Mouse (Mus musculus): ENCODE measurements around the gene Lrrc41. TPM values are rescaled to one million over a fixed set of nuclear protein-coding genes. Genes with fewer than 3 reads are reported as not detected.

Gene Lrrc41
- polyA plus RNA-seq, 1 experiment from 2014 or later = 76.2 TPM

GRCm38 (mm10) chr4:116100959-116101358 lies 25.9 kb downstream of the Lrrc41 start:
- DNase-seq (ENCODE audit: low spot score) = no peak
- peaks cover 100% of the 10 kb centered on the region for H3K36me3 ChIP-seq (replicated peaks)
- no peak overlapping the region for H3K27ac ChIP-seq (replicated peaks)
- no peaks in the 10 kb centered on the region for H3K4me1 ChIP-seq
- no peaks in the 10 kb centered on the region for H3K9me3 ChIP-seq
- WGBS = 90% methylated on average over 7 of the region's 7 CpGs
- H3K4me3 ChIP-seq = no peak overlapping the region
- no peaks in the 10 kb centered on the region for H3K27me3 ChIP-seq (replicated peaks; ENCODE audit: low read depth, poor library complexity, severe bottlenecking)

GRCm38 (mm10) chr4:116105278-116105677 lies 30.2 kb downstream of the Lrrc41 start:
- 96% methylated on average over 5 of the region's 5 CpGs for WGBS
- Histone ChIP-seq H3K36me3 (replicated peaks) (peaks cover 95% of the 10 kb centered on the region), H3K4me1 (no peaks in the 10 kb centered on the region), H3K4me3 (no peak overlapping the region), H3K27me3 (replicated peaks; ENCODE audit: low read depth, poor library complexity, severe bottlenecking) (no peaks in the 10 kb centered on the region), H3K27ac (replicated peaks) (no peak overlapping the region), H3K9me3 (no peaks in the 10 kb centered on the region)
- DNase-seq (ENCODE audit: low spot score) = no peak

- H3K27ac ChIP-seq (replicated peaks) = no peak overlapping the region
- DNase-seq (ENCODE audit: low spot score) = no peak
- WGBS = 95% methylated on average over 6 of the region's 6 CpGs
- no peak overlapping the region for H3K4me3 ChIP-seq
- H3K4me1 ChIP-seq = no peaks in the 10 kb centered on the region
- H3K36me3 ChIP-seq (replicated peaks) = peaks cover 91% of the 10 kb centered on the region
- no peaks in the 10 kb centered on the region for H3K27me3 ChIP-seq (replicated peaks; ENCODE audit: low read depth, poor library complexity, severe bottlenecking)
- no peaks in the 10 kb centered on the region for H3K9me3 ChIP-seq
Measured at GRCm38 (mm10) chr4:116110695-116111094, 35.6 kb downstream of the Lrrc41 start.

- no peak overlapping the region for H3K27ac ChIP-seq (replicated peaks)
- no peak overlapping the region for H3K4me3 ChIP-seq
- no peak for DNase-seq (ENCODE audit: low spot score)
- 84% methylated on average over 2 of the region's 2 CpGs for WGBS
- no peaks in the 10 kb centered on the region for H3K27me3 ChIP-seq (replicated peaks; ENCODE audit: low read depth, poor library complexity, severe bottlenecking)
- peaks cover 94% of the 10 kb centered on the region for H3K36me3 ChIP-seq (replicated peaks)
- no peaks in the 10 kb centered on the region for H3K9me3 ChIP-seq
- H3K4me1 ChIP-seq = no peaks in the 10 kb centered on the region
Measured at GRCm38 (mm10) chr4:116111486-116111885, 36.4 kb downstream of the Lrrc41 start.

GRCm38 (mm10) chr4:116122762-116123161 lies 47.7 kb downstream of the Lrrc41 start:
- H3K4me1 ChIP-seq = peaks cover 27% of the 10 kb centered on the region
- H3K27ac ChIP-seq (replicated peaks) = peak overlapping the region; percentile 82
- no peak for DNase-seq (ENCODE audit: low spot score)
- H3K27me3 ChIP-seq (replicated peaks; ENCODE audit: low read depth, poor library complexity, severe bottlenecking) = no peaks in the 10 kb centered on the region
- H3K4me3 ChIP-seq = peak overlapping the region; percentile 80
- 1% methylated on average over 1 of the region's 1 CpGs for WGBS
- H3K36me3 ChIP-seq (replicated peaks) = peaks cover 35% of the 10 kb centered on the region
- H3K9me3 ChIP-seq = no peaks in the 10 kb centered on the region

GRCm38 (mm10) chr4:116123602-116124519 lies 48.8 kb downstream of the Lrrc41 start, which contains the start of the genes Rad54l and Pomgnt1:
Gene Rad54l, minus strand, starts transcription at chr4:116123690.
Gene Pomgnt1, plus strand, starts transcription at chr4:116123840.
- Histone ChIP-seq H3K9me3 (no peaks in the 10 kb centered on the region), H3K4me3 (peak within 1 kb of the TSS; percentile 80), H3K27me3 (replicated peaks; ENCODE audit: low read depth, poor library complexity, severe bottlenecking) (no peaks in the 10 kb centered on the region), H3K4me1 (peaks cover 27% of the 10 kb centered on the region), H3K36me3 (replicated peaks) (peaks cover 25% of the 10 kb centered on the region), H3K27ac (replicated peaks) (peak within 1 kb of the TSS; percentile 82)
- WGBS = 5% methylated on average over 24 of the region's 24 CpGs
- peak; percentile 95 for DNase-seq (ENCODE audit: low spot score)

GRCm38 (mm10) chr4:116125803-116126386 lies 50.8 kb downstream of the Lrrc41 start:
- Histone ChIP-seq H3K4me1 (peaks cover 27% of the 10 kb centered on the region), H3K9me3 (no peaks in the 10 kb centered on the region), H3K36me3 (replicated peaks) (peaks cover 15% of the 10 kb centered on the region), H3K27ac (replicated peaks) (no peak overlapping the region), H3K4me3 (no peak overlapping the region), H3K27me3 (replicated peaks; ENCODE audit: low read depth, poor library complexity, severe bottlenecking) (no peaks in the 10 kb centered on the region)
- WGBS = 97% methylated on average over 4 of the region's 4 CpGs
- DNase-seq (ENCODE audit: low spot score) = no peak

- DNase-seq (ENCODE audit: low spot score) = no peak
- Histone ChIP-seq H3K27ac (replicated peaks) (no peak overlapping the region), H3K36me3 (replicated peaks) (peaks cover 16% of the 10 kb centered on the region), H3K9me3 (no peaks in the 10 kb centered on the region), H3K27me3 (replicated peaks; ENCODE audit: low read depth, poor library complexity, severe bottlenecking) (no peaks in the 10 kb centered on the region), H3K4me3 (no peak overlapping the region), H3K4me1 (peaks cover 20% of the 10 kb centered on the region)
- 77% methylated on average over 6 of the region's 6 CpGs for WGBS
Measured at GRCm38 (mm10) chr4:116127956-116128355, 52.9 kb downstream of the Lrrc41 start.

GRCm38 (mm10) chr4:116133126-116133525 lies 58.1 kb downstream of the Lrrc41 start:
- Histone ChIP-seq H3K4me1 (peaks cover 8% of the 10 kb centered on the region; the same call in 1 of the 2 replicates), H3K9me3 (no peaks in the 10 kb centered on the region), H3K27ac (replicated peaks) (no peak overlapping the region), H3K27me3 (replicated peaks; ENCODE audit: low read depth, poor library complexity, severe bottlenecking) (no peaks in the 10 kb centered on the region), H3K36me3 (replicated peaks) (peaks cover 16% of the 10 kb centered on the region), H3K4me3 (no peak overlapping the region)
- WGBS = 88% methylated on average over 4 of the region's 4 CpGs
- no peak for DNase-seq (ENCODE audit: low spot score)

GRCm38 (mm10) chr4:116134990-116135389 lies 59.9 kb downstream of the Lrrc41 start:
- no peak for DNase-seq (ENCODE audit: low spot score)
- 52% methylated on average over 2 of the region's 2 CpGs for WGBS

GRCm38 (mm10) chr4:116137421-116137996 lies 62.4 kb downstream of the Lrrc41 start:
- peaks cover 12% of the 10 kb centered on the region for H3K27me3 ChIP-seq (replicated peaks; ENCODE audit: low read depth, poor library complexity, severe bottlenecking)
- no peaks in the 10 kb centered on the region for H3K36me3 ChIP-seq (replicated peaks)
- H3K27ac ChIP-seq (replicated peaks) = no peak overlapping the region
- 53% methylated on average over 13 of the region's 13 CpGs for WGBS
- no peak for DNase-seq (ENCODE audit: low spot score)
- H3K9me3 ChIP-seq = no peaks in the 10 kb centered on the region
- no peak overlapping the region for H3K4me3 ChIP-seq
- peaks cover 8% of the 10 kb centered on the region; the same call in 1 of the 2 replicates for H3K4me1 ChIP-seq

More at GRCm38 (mm10) chr4:116134990-116135389, 59.9 kb downstream of the Lrrc41 start:
- Histone ChIP-seq H3K27me3 (replicated peaks; ENCODE audit: low read depth, poor library complexity, severe bottlenecking) (no peaks in the 10 kb centered on the region), H3K36me3 (replicated peaks) (peaks cover 16% of the 10 kb centered on the region), H3K4me3 (no peak overlapping the region), H3K27ac (replicated peaks) (no peak overlapping the region), H3K4me1 (peaks cover 8% of the 10 kb centered on the region; the same call in 1 of the 2 replicates), H3K9me3 (no peaks in the 10 kb centered on the region)

- H3K27me3 ChIP-seq (replicated peaks; ENCODE audit: low read depth, poor library complexity, severe bottlenecking) = peaks cover 37% of the 10 kb centered on the region
- H3K4me1 ChIP-seq = peaks cover 25% of the 10 kb centered on the region
- WGBS = 85% methylated on average over 7 of the region's 7 CpGs
- no peak overlapping the region for H3K4me3 ChIP-seq
- H3K9me3 ChIP-seq = no peaks in the 10 kb centered on the region
- H3K27ac ChIP-seq (replicated peaks) = no peak overlapping the region
- no peaks in the 10 kb centered on the region for H3K36me3 ChIP-seq (replicated peaks)
- no peak for DNase-seq (ENCODE audit: low spot score)
Measured at GRCm38 (mm10) chr4:116140801-116141574, 65.9 kb downstream of the Lrrc41 start.

Data from embryonic facial prominence, embryonic 10.5 days (tissue).